Mouse (Mus musculus) heart, embryonic 11.5 days (tissue): ENCODE measurements at regions not wholly inside any gene's neighbourhood (a gene's known extent, or its start where the extent isn't known, plus 50 kb on each side); places are given as distances from the start of the nearest gene placed in this dataset.

ENCODE experiments used
- ATAC-seq: fragments of 200-750 bp; cut with Nextera tagmentation; replicated peaks from 2 replicates; pipeline ENCODE4 v1.8.0; 2017; ENCODE audit warnings: moderate library complexity; ENCODE audit not compliant: insufficient number of reproducible peaks, low FRiP score, low TSS enrichment
- H3K27ac ChIP-seq: fragments of 300-500 bp; sonication (generic); 2 replicates; pipeline ENCODE4 v1.5.1; 2014; ENCODE audit warnings: mild to moderate bottlenecking, low read depth, low read length
- H3K27me3 ChIP-seq: fragments of 300-500 bp; sonication (generic); 2 replicates; pipeline ENCODE4 v1.6.1; 2014; ENCODE audit warnings: mild to moderate bottlenecking, low read length, mixed read lengths; ENCODE audit not compliant: control insufficient read depth, insufficient read depth
- H3K36me3 ChIP-seq: fragments of 300-500 bp; sonication (generic); 2 replicates; pipeline ENCODE4 v1.6.1; 2014; ENCODE audit warnings: mild to moderate bottlenecking, low read length, moderate library complexity, mixed read lengths; ENCODE audit not compliant: control insufficient read depth, insufficient read depth
- H3K4me1 ChIP-seq: fragments of 300-500 bp; sonication (generic); 2 replicates; pipeline ENCODE4 v1.6.1; 2014; ENCODE audit warnings: low read length; ENCODE audit not compliant: control insufficient read depth, insufficient read depth
- H3K4me2 ChIP-seq: fragments of 300-500 bp; sonication (generic); 2 replicates; pipeline ENCODE4 v1.6.1; 2014; ENCODE audit warnings: mild to moderate bottlenecking, moderate library complexity
- H3K4me3 ChIP-seq: fragments of 300-500 bp; sonication (generic); 2 replicates; pipeline ENCODE4 v1.5.1; 2014; ENCODE audit warnings: low read depth, low read length
- H3K9ac ChIP-seq: fragments of 300-500 bp; sonication (generic); 2 replicates; pipeline ENCODE4 v1.6.1; 2014; ENCODE audit warnings: mild to moderate bottlenecking, low read depth, low read length, moderate library complexity
- H3K9me3 ChIP-seq: fragments of 300-500 bp; sonication (generic); replicated peaks from 2 replicates; pipeline ENCODE4 v1.6.1; 2016; ENCODE audit warnings: low read length; ENCODE audit not compliant: control insufficient read depth
- WGBS: fragments of 180-500 bp; shearing (Covaris S2); extraction: QIAGEN DNeasy Blood & Tissue Kit; methylation state at CpG from one replicate; pipeline ENCODE4 v1.1.7; 2014; ENCODE audit not compliant: insufficient replicate concordance; 5-methylcytosine and 5-hydroxymethylcytosine counted together

GRCm38 (mm10) chr2:101364256-101364655, 260.3 kb upstream of the Rag2 start:
- ATAC-seq = no peak
- WGBS = 54% methylated on average over 3 of the region's 3 CpGs
- H3K4me3 ChIP-seq = no peak overlapping the region

GRCm38 (mm10) chr2:101368278-101368677, 256.2 kb upstream of the Rag2 start:
- Histone ChIP-seq H3K9ac (no peak overlapping the region), H3K4me1 (no peaks in the 10 kb centered on the region), H3K9me3 (no peaks in the 10 kb centered on the region), H3K4me2 (no peak overlapping the region), H3K27ac (no peak overlapping the region), H3K4me3 (no peak overlapping the region), H3K27me3 (no peaks in the 10 kb centered on the region), H3K36me3 (no peaks in the 10 kb centered on the region)
- no peak for ATAC-seq
- WGBS = 64% methylated on average over 4 of the region's 4 CpGs

More at GRCm38 (mm10) chr2:101364256-101364655, 260.3 kb upstream of the Rag2 start:
- Histone ChIP-seq H3K9me3 (no peaks in the 10 kb centered on the region), H3K27me3 (no peaks in the 10 kb centered on the region), H3K27ac (no peak overlapping the region), H3K4me1 (no peaks in the 10 kb centered on the region), H3K9ac (no peak overlapping the region), H3K4me2 (no peak overlapping the region), H3K36me3 (no peaks in the 10 kb centered on the region)

- no peaks in the 10 kb centered on the region for H3K9me3 ChIP-seq
- no peak for ATAC-seq
- H3K4me3 ChIP-seq = no peak overlapping the region
- H3K4me1 ChIP-seq = no peaks in the 10 kb centered on the region
- no peaks in the 10 kb centered on the region for H3K27me3 ChIP-seq
- no peaks in the 10 kb centered on the region for H3K36me3 ChIP-seq
- H3K27ac ChIP-seq = no peak overlapping the region
- WGBS = 77% methylated on average over 6 of the region's 6 CpGs
- no peak overlapping the region for H3K9ac ChIP-seq
- H3K4me2 ChIP-seq = no peak overlapping the region
Measured at GRCm38 (mm10) chr2:101370991-101371736, 253.4 kb upstream of the Rag2 start.

GRCm38 (mm10) chr2:101371834-101372493, 252.6 kb upstream of the Rag2 start:
- no peaks in the 10 kb centered on the region for H3K9me3 ChIP-seq
- no peak for ATAC-seq
- no peaks in the 10 kb centered on the region for H3K4me1 ChIP-seq
- H3K9ac ChIP-seq = no peak overlapping the region
- H3K27me3 ChIP-seq = no peaks in the 10 kb centered on the region
- H3K36me3 ChIP-seq = no peaks in the 10 kb centered on the region
- H3K27ac ChIP-seq = no peak overlapping the region
- no peak overlapping the region for H3K4me3 ChIP-seq
- WGBS = 83% methylated on average over 7 of the region's 7 CpGs
- H3K4me2 ChIP-seq = no peak overlapping the region

GRCm38 (mm10) chr2:101380595-101380994, 243.9 kb upstream of the Rag2 start:
- H3K27me3 ChIP-seq = no peaks in the 10 kb centered on the region
- no peak for ATAC-seq
- no peak overlapping the region for H3K27ac ChIP-seq
- no peak overlapping the region for H3K4me3 ChIP-seq
- H3K4me1 ChIP-seq = no peaks in the 10 kb centered on the region
- 68% methylated on average over 6 of the region's 6 CpGs for WGBS
- no peaks in the 10 kb centered on the region for H3K36me3 ChIP-seq
- no peak overlapping the region for H3K4me2 ChIP-seq
- no peak overlapping the region for H3K9ac ChIP-seq
- no peaks in the 10 kb centered on the region for H3K9me3 ChIP-seq

GRCm38 (mm10) chr2:101415002-101415401, 209.5 kb upstream of the Rag2 start:
- Histone ChIP-seq H3K9ac (no peak overlapping the region), H3K4me2 (no peak overlapping the region), H3K4me1 (no peaks in the 10 kb centered on the region), H3K27ac (no peak overlapping the region), H3K9me3 (no peaks in the 10 kb centered on the region), H3K36me3 (no peaks in the 10 kb centered on the region), H3K4me3 (no peak overlapping the region), H3K27me3 (no peaks in the 10 kb centered on the region)
- ATAC-seq = no peak
- WGBS = 72% methylated on average over 1 of the region's 1 CpGs

- Histone ChIP-seq H3K4me3 (no peak overlapping the region), H3K4me1 (no peaks in the 10 kb centered on the region), H3K9ac (no peak overlapping the region), H3K36me3 (no peaks in the 10 kb centered on the region), H3K9me3 (no peaks in the 10 kb centered on the region), H3K27ac (no peak overlapping the region), H3K4me2 (no peak overlapping the region), H3K27me3 (no peaks in the 10 kb centered on the region)
- WGBS = 60% methylated on average over 3 of the region's 3 CpGs
- ATAC-seq = no peak
Measured at GRCm38 (mm10) chr2:101416702-101417101, 207.8 kb upstream of the Rag2 start.

- no peaks in the 10 kb centered on the region for H3K9me3 ChIP-seq
Measured at GRCm38 (mm10) chr2:101433141-101433895, 191.2 kb upstream of the Rag2 start.

More at GRCm38 (mm10) chr2:101433141-101433895, 191.2 kb upstream of the Rag2 start:
- Histone ChIP-seq H3K36me3 (no peaks in the 10 kb centered on the region), H3K27ac (no peak overlapping the region), H3K4me3 (no peak overlapping the region), H3K4me1 (no peaks in the 10 kb centered on the region), H3K9ac (no peak overlapping the region), H3K4me2 (no peak overlapping the region), H3K27me3 (no peaks in the 10 kb centered on the region)
- no peak for ATAC-seq
- 71% methylated on average over 8 of the region's 8 CpGs for WGBS
